ENCODE assay signal across 10 mouse cellular contexts in the genomic region with DNA sequence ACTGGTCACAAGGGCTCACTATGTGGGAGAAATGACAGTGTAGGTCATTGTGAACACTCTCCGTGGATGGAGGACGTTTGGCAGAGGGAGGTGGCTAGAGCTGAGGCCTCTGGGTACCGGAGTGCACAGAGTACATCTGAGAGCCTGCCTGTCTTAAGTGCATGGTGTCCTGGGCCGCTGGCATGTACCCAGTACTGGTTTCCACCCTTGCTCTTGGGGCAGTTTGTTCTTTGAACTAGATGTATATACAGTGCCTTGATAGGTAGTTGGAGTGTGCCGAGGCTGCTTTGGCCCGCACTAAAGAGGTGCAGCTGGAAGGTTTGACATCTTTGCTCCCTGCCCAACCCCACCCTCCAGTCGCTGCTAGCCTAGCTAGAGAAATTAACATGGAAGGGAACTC.
DNase-seq lines count a peak whose midpoint lies in the region; ATAC-seq and TF ChIP-seq lines count a peak whose summit lies in the region.
"Had no signal": no experiment of that assay in that cellular context is flagged by ENCODE, and none has a peak within 500 bp of the region (broad histone marks: within the 10 kb centered on the region; RNA-seq: fewer than 3 reads in every experiment).

No protein-coding gene starts in this region.

- H3K27ac ChIP-seq in gastrocnemius, adult 2 months, result peak overlapping the region; percentile 65
- no peak overlapping the region for H3K27ac ChIP-seq in embryonic facial prominence, embryonic 11.5 days (replicated peaks; ENCODE audit: low read depth, low read length)
- peak overlapping the region; percentile 56 for H3K27ac ChIP-seq in heart, embryonic 15.5 days
- H3K27ac ChIP-seq: macrophage had no signal

- no peaks in the 10 kb centered on the region for H3K36me3 ChIP-seq in embryonic facial prominence, embryonic 11.5 days (replicated peaks; ENCODE audit: control insufficient read depth, insufficient read depth, low read depth, low read length)
- H3K36me3 ChIP-seq in heart, embryonic 15.5 days, result no peaks in the 10 kb centered on the region

- intact Hi-C loops in gastrocnemius, adult 2 months (cut with DNase I), result no loop called here

- H3K9ac ChIP-seq in embryonic facial prominence, embryonic 11.5 days (replicated peaks; ENCODE audit: low read length), result peak overlapping the region; percentile 29
- no peak overlapping the region for H3K9ac ChIP-seq in heart, embryonic 15.5 days

- H3K9me3 ChIP-seq in embryonic facial prominence, embryonic 11.5 days (replicated peaks; ENCODE audit: control insufficient read depth, low read length), result no peaks in the 10 kb centered on the region
- H3K9me3 ChIP-seq in heart, embryonic 15.5 days (replicated peaks), result no peaks in the 10 kb centered on the region

- H3K4me3 ChIP-seq in gastrocnemius, adult 2 months, result no peak overlapping the region
- no peak overlapping the region for H3K4me3 ChIP-seq in embryonic facial prominence, embryonic 11.5 days (ENCODE audit: low read depth, low read length)
- H3K4me3 ChIP-seq in heart, embryonic 15.5 days, result no peak overlapping the region

- TF ChIP-seq CTCF in gastrocnemius, adult 2 months (IDR thresholded peaks at IDR 0.05), result no peak

- 0 out of 2 replicates have a peak, but pooled peaks have one; percentile 26 for ATAC-seq in embryonic facial prominence, embryonic 11.5 days (replicated peaks; ENCODE audit: insufficient number of reproducible peaks, low FRiP score, low TSS enrichment, low read depth)
- 0 out of 2 replicates have a peak, but pooled peaks have one; percentile 57 for ATAC-seq in heart, embryonic 15.5 days (replicated peaks; ENCODE audit: insufficient number of reproducible peaks, insufficient read depth, low FRiP score, low read depth)
- ATAC-seq: Patski had no signal

- no peak overlapping the region for H3K4me2 ChIP-seq in embryonic facial prominence, embryonic 11.5 days (ENCODE audit: low read depth, low read length)
- H3K4me2 ChIP-seq in heart, embryonic 15.5 days, result no peak overlapping the region

- H3K4me1 ChIP-seq in embryonic facial prominence, embryonic 11.5 days (ENCODE audit: control insufficient read depth, insufficient read depth, low read length), result peaks cover 6% of the 10 kb centered on the region
- peaks cover 44% of the 10 kb centered on the region for H3K4me1 ChIP-seq in heart, embryonic 15.5 days (replicated peaks)

- WGBS in embryonic facial prominence, embryonic 11.5 days, result 48% methylated on average over 7 of the region's 7 CpGs
- WGBS in heart, embryonic 15.5 days, result 37% methylated on average over 7 of the region's 7 CpGs

- peak; percentile 61 for DNase-seq in gastrocnemius, adult 2 months
- DNase-seq in gastrocnemius, adult 8-10 months (ENCODE audit: low spot score in 2 of 2), result no peak
- no peak for DNase-seq in embryonic facial prominence, embryonic 11.5 days (ENCODE audit: low spot score)
- DNase-seq in lung, postnatal 36 days, result peak; percentile 65
- DNase-seq in thymus, postnatal 14 days, result no peak
- DNase-seq in adrenal gland, postnatal 10 days, result no peak
- no peak for DNase-seq in spleen, adult 12 weeks (ENCODE audit: low spot score)

- no peaks in the 10 kb centered on the region for H3K27me3 ChIP-seq in embryonic facial prominence, embryonic 11.5 days (ENCODE audit: control insufficient read depth, insufficient read depth, low read length)
- H3K27me3 ChIP-seq in heart, embryonic 15.5 days, result no peaks in the 10 kb centered on the region
- H3K27me3 ChIP-seq: Patski had no signal

Comparison
In these comparisons a context has a peak if more than half of its experiments do, and no peak if none do; other contexts are left out.
1. DNase-seq: peak in gastrocnemius, adult 2 months (single experiment) and lung, postnatal 36 days (single experiment); none in gastrocnemius, adult 8-10 months (0 of 2), embryonic facial prominence, embryonic 11.5 days (single experiment), thymus, postnatal 14 days (single experiment), adrenal gland, postnatal 10 days (single experiment) and spleen, adult 12 weeks (single experiment).